Mouse (Mus musculus) hindbrain, postnatal 0 days (tissue): ENCODE data around the gene Pnma1. TPM values are rescaled to one million over a fixed set of nuclear protein-coding genes. Genes with fewer than 3 reads are reported as not detected.
A peak's percentile ranks its signal among the peaks of the same experiment; 100 is the strongest.
"Not testable (repeated sequence)": the region's sequence is repeated elsewhere in the genome, so short reads cannot be mapped to it uniquely, and the experiment has no call there.

ENCODE experiments used
- ATAC-seq: fragments of 200-750 bp; cut with Nextera tagmentation; 2 replicates; pipeline ENCODE4 v1.8.0; 2017; ENCODE audit warnings: mild to moderate bottlenecking, moderate TSS enrichment, moderate library complexity
- DNase-seq: peaks from one replicate; pipeline ENCODE4 v3.0.0-alpha.2; 2015; ENCODE audit warnings: low spot score
- H3K27ac ChIP-seq: fragments of 300-500 bp; sonication (generic); 2 replicates; pipeline ENCODE4 v1.5.1; 2014; ENCODE audit warnings: mild to moderate bottlenecking
- H3K27me3 ChIP-seq: fragments of 300-500 bp; sonication (generic); 2 replicates; pipeline ENCODE4 v1.6.1; 2014; ENCODE audit warnings: low read length, mixed read lengths; ENCODE audit not compliant: insufficient read depth
- H3K36me3 ChIP-seq: fragments of 300-500 bp; sonication (generic); 2 replicates; pipeline ENCODE4 v1.6.1; 2014; ENCODE audit warnings: low read length, mixed read lengths; ENCODE audit not compliant: insufficient read depth
- H3K4me1 ChIP-seq: fragments of 300-500 bp; sonication (generic); 2 replicates; pipeline ENCODE4 v1.6.1; 2014; ENCODE audit warnings: antibody characterized with exemption, low read length, mixed read lengths; ENCODE audit not compliant: insufficient read depth
- H3K4me2 ChIP-seq: fragments of 300-500 bp; sonication (generic); 2 replicates; pipeline ENCODE4 v1.6.1; 2014; ENCODE audit warnings: low read depth, mild to moderate bottlenecking, low read length, moderate library complexity, mixed read lengths
- H3K4me3 ChIP-seq: fragments of 300-500 bp; sonication (generic); 2 replicates; pipeline ENCODE4 v1.5.1; 2014; ENCODE audit warnings: low read length
- H3K9ac ChIP-seq: fragments of 300-500 bp; sonication (generic); replicated peaks from 2 replicates; pipeline ENCODE4 v1.6.1; 2014; ENCODE audit warnings: mild to moderate bottlenecking, low read length, moderate library complexity, mixed read lengths
- H3K9me3 ChIP-seq: fragments of 300-500 bp; sonication (generic); 2 replicates; pipeline ENCODE4 v1.6.1; 2016; ENCODE audit warnings: low read length, mixed read lengths
- CTCF ChIP-seq: IDR thresholded peaks from 2 replicates; pipeline ENCODE4 v1.5.1; 2016; ENCODE audit warnings: antibody characterized with exemption, control low read depth, low read depth
- WGBS: fragments of 180-500 bp; shearing (Covaris S2); extraction: QIAGEN DNeasy Blood & Tissue Kit; methylation state at CpG from one replicate; pipeline ENCODE4 v1.1.7; 2014; 5-methylcytosine and 5-hydroxymethylcytosine counted together
- polyA plus RNA-seq: library from polyadenylated mRNA; unstranded; fragments of >200 nt; fragmentation: Nextera tagmentation; extraction: Ambion mirVana; gene quantifications from 2 replicates; pipeline ENCODE4 v1.2.1, GENCODE M21; 2015
- total RNA-seq: library from RNA; depleted of rRNA; stranded (reverse); fragments of >200 nt; gene quantifications from 2 replicates; pipeline ENCODE4 v1.2.3, GENCODE M21; 2014

Gene Pnma1
- total and polyA plus RNA-seq, 2 experiments from 2014 or later = 2.5 to 4.5 TPM

DNA sequence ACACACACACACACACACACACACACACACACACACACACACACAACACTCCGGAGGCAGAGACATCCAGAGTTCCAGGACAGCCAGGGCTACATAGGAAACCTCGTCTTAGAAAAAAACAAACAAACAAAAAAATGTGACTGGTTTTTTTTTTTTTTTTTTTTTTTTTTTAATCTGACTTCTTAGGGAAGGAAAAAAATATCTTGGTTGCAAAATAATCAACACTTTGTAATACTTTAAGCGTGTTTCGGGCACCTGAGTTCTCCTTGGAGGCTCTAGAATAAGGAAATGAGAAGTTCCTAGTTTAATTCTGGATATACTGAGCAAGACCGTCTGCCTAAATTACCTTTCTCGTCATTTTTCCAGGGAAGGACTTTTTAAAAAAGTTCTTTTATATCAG, 34.6 kb downstream of the Pnma1 start:
- WGBS = 45% methylated on average over 6 of the region's 6 CpGs
- peaks cover 5% of the 10 kb centered on the region; the same call in 1 of the 2 replicates for H3K4me1 ChIP-seq
- H3K9me3 ChIP-seq = no peaks in the 10 kb centered on the region
- peak overlapping the region; percentile 83 for H3K4me2 ChIP-seq
- no peaks in the 10 kb centered on the region for H3K27me3 ChIP-seq
- no peaks in the 10 kb centered on the region for H3K36me3 ChIP-seq
- no peak overlapping the region for H3K27ac ChIP-seq
- ATAC-seq (no peak), DNase-seq (no peak)
- no peak for TF ChIP-seq CTCF
- peak overlapping the region; percentile 91 for H3K4me3 ChIP-seq
- H3K9ac ChIP-seq = no peak overlapping the region

DNA sequence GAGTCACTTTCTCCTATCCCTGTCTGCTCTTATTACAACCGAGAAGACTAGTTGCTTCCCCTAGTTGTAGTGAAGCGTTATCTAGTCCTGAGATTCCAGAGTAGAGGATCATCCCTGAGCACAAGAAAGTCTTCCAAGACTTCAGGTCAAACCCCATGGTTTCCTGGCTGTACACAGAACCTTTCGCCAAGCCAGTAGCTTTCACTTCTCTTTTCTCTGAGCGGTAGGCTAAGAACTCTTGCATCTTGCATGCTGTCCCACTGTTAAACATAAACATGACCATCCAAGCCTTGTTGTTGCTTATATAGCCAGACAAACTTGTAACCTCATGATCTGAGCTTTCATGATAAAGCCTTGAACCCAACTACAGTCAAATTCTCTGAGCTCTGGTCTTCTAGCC, 37.5 kb downstream of the Pnma1 start:
- Histone ChIP-seq H3K27me3 (no peaks in the 10 kb centered on the region), H3K4me1 (peaks cover 5% of the 10 kb centered on the region; the same call in 1 of the 2 replicates), H3K36me3 (no peaks in the 10 kb centered on the region), H3K27ac (no peak overlapping the region), H3K4me2 (no peak overlapping the region), H3K9ac (no peak overlapping the region), H3K9me3 (no peaks in the 10 kb centered on the region), H3K4me3 (no peak overlapping the region)
- ATAC-seq (no peak), DNase-seq (no peak)
- no peak for TF ChIP-seq CTCF
- 96% methylated on average over 4 of the region's 4 CpGs for WGBS

DNA sequence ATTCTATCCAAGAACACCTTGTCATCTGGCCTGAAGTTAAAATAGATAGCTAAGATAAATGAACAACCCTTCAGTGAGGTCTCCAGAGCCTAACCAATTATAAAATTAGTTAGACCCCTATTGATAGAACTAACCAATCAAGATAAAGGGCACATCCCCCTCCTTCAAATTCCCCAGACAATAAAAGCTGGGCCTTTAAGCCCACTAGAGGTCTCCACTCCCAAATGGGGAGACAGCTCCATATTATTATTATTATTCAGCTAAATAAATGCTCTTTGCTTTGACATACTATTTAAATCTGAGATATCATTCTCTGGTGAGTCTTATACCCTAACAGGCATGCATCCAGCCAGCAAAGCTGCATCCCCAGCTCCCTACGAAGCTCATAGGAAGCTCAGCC, 38.4 kb downstream of the Pnma1 start:
- H3K9ac ChIP-seq = no peak overlapping the region
- H3K9me3 ChIP-seq = no peaks in the 10 kb centered on the region
- no peak for TF ChIP-seq CTCF
- H3K4me2 ChIP-seq = no peak overlapping the region
- 78% methylated on average over 1 of the region's 1 CpGs for WGBS
- no peaks in the 10 kb centered on the region for H3K27me3 ChIP-seq
- ATAC-seq = no peak
- H3K36me3 ChIP-seq = no peaks in the 10 kb centered on the region
- 0 out of 2 replicates have a peak, but pooled peaks cover 2% of the 10 kb centered on the region for H3K4me1 ChIP-seq
- H3K27ac ChIP-seq = no peak overlapping the region
- no peak for DNase-seq
- H3K4me3 ChIP-seq = no peak overlapping the region

DNA sequence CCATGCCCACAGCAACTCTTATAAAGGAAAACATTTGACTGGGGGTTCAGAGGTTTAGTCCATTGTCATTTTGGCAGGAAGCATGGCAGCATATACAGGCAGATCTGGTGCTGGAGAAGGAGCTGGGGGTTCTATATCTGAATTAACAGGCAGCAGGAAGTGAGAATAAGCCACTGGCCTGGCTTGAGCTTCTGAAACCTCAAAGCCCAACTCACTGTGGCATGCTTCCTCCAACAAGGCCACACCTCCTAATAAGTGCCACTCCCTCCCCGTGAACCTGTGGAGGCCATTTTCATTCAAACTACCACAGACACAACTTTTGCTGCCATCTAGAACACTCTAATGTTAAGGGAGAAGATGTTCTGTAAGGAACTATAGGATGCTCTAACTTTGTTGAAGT, 40.6 kb downstream of the Pnma1 start:
- ATAC-seq (no peak), DNase-seq (no peak)
- no peak for TF ChIP-seq CTCF
- Histone ChIP-seq H3K4me3 (no peak overlapping the region), H3K4me1 (no peaks in the 10 kb centered on the region), H3K27ac (no peak overlapping the region), H3K9ac (no peak overlapping the region), H3K36me3 (no peaks in the 10 kb centered on the region), H3K4me2 (no peak overlapping the region), H3K27me3 (no peaks in the 10 kb centered on the region), H3K9me3 (no peaks in the 10 kb centered on the region)
- WGBS = 79% methylated on average over 1 of the region's 1 CpGs

DNA sequence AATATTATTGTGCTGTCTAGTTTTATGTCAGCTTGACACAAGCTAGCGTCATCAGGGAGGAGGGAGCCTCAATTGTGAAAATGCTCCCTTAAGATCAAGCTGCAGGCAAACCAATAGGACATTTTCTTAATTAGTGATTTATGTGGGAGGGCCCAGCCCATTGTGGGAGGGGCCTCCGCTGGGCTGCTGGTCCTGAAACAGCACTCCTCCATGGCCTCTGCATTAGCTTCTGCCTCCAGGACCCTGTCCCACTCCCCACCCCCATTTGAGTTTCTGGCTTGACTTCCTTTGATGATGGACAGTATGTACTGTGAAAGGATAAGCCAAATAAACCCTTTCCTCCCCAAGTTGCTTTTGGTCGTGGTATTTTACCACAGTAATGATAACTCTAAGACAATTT, 41.3 kb downstream of the Pnma1 start:
- H3K4me1 ChIP-seq = no peaks in the 10 kb centered on the region
- ATAC-seq (no peak), DNase-seq (no peak)
- H3K27me3 ChIP-seq = no peaks in the 10 kb centered on the region
- 83% methylated on average over 3 of the region's 3 CpGs for WGBS
- no peak overlapping the region for H3K4me3 ChIP-seq
- TF ChIP-seq CTCF = no peak
- H3K9me3 ChIP-seq = no peaks in the 10 kb centered on the region
- no peaks in the 10 kb centered on the region for H3K36me3 ChIP-seq
- H3K27ac ChIP-seq = no peak overlapping the region
- no peak overlapping the region for H3K9ac ChIP-seq
- no peak overlapping the region for H3K4me2 ChIP-seq

DNA sequence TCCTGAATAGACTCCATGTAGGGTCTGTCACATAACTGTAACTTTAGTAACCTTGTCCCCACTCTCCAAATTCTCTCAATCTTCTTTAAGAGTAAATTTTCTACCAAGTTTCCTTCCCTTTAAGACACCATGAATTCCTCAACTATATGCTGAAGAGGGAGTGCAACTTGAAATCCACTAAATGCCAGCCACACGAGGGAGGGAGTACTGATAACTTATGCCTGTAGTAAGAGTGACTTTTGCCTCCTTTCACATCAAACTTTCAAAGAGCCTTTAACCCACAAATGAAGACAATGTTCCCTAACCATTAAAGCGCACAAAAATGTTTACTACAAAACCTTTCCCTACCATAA, 46.8 kb downstream of the Pnma1 start:
- H3K36me3 ChIP-seq = no peaks in the 10 kb centered on the region
- peak overlapping the region; percentile 61; the same call in 1 of the 2 replicates for H3K9ac ChIP-seq
- peak overlapping the region; percentile 63 for H3K4me2 ChIP-seq
- H3K27ac ChIP-seq = peak overlapping the region; percentile 71
- DNase-seq = no peak
- H3K9me3 ChIP-seq = no peaks in the 10 kb centered on the region
- H3K27me3 ChIP-seq = no peaks in the 10 kb centered on the region
- no peaks in the 10 kb centered on the region for H3K4me1 ChIP-seq
- peak overlapping the region; percentile 43 for H3K4me3 ChIP-seq
- no peak for ATAC-seq
- 50% methylated on average over 2 of the region's 2 CpGs for WGBS
- TF ChIP-seq CTCF = no peak

DNA sequence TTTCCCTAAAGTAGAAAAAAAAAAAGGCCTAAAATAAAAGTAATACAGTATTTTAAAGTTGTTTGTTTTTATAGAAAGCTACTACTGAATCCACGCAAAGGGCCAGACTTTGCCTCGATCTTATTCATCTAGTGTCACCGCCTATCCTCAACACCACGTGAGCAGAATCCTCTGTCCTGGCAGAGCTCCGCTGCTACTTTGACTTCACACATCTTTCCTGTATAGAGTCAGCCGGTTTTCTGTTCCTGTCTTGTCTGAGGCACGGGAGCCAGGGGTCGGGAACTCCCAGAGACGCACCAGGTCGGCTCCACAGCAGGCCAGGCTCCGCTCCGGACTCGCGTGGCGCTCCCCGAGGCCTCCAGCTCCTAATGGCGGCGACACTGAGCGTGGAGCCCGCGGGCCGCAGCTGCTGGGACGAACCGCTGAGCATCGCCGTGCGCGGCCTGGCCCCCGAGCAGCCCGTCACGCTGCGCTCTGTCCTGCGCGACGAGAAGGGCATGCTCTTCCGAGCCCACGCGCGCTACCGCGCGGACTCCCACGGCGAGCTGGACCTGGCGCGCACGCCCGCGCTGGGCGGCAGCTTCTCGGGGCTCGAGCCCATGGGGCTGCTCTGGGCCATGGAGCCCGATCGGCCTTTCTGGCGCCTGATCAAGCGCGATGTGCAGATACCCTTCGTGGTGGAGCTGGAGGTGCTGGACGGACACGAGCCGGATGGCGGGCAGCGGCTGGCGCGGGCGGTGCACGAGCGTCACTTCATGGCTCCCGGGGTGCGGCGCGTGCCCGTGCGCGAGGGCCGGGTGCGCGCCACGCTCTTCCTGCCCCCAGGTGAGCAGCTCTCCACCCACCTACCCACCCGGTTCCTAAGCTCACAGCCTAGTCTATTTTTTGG, 47.4 kb downstream of the Pnma1 start, which contains the start of gene Acot6:
Acot6 (plus strand) TSS at position 51 of the 889 bp plus-strand sequence.
- peak within 1 kb of the TSS; percentile 63 for H3K4me2 ChIP-seq
- H3K27ac ChIP-seq = peak within 1 kb of the TSS; percentile 71
- peak; percentile 6; the same call in 1 of the 2 replicates for TF ChIP-seq CTCF
- WGBS = under 1% methylated on average over 49 of the region's 80 CpGs
- peak within 1 kb of the TSS; percentile 43 for H3K4me3 ChIP-seq
- H3K9me3 ChIP-seq, H3K27me3 ChIP-seq, H3K4me1 ChIP-seq, H3K36me3 ChIP-seq: not testable (repeated sequence)
- ATAC-seq (peak; percentile 87), DNase-seq (peak; percentile 71)
- H3K9ac ChIP-seq = peak within 1 kb of the TSS; percentile 61
